Mouse (Mus musculus) heart, adult 2 months (tissue): ENCODE results near the gene Stxbp3. TPM values are rescaled to one million over a fixed set of nuclear protein-coding genes. Genes with fewer than 3 reads are reported as not detected.

Source experiments
- DNase-seq, 2 experiments: peaks; one replicate each; pipeline ENCODE4 v3.0.0; 2021
- H3K27ac ChIP-seq: fragments of 200-600 bp; 2 replicates; pipeline ENCODE4 v1.8.1; 2022
- H3K27me3 ChIP-seq: fragments of 200-500 bp; 2 replicates; pipeline ENCODE4 v1.6.1; 2012; ENCODE audit warnings: mild to moderate bottlenecking, low read length, inconsistent platforms, mixed read lengths; ENCODE audit not compliant: control insufficient read depth, insufficient read depth
- H3K36me3 ChIP-seq: fragments of 200-500 bp; 2 replicates; pipeline ENCODE4 v1.6.1; 2012; ENCODE audit warnings: low read length, inconsistent platforms; ENCODE audit not compliant: control insufficient read depth, insufficient read depth
- H3K4me1 ChIP-seq: fragments of 200-500 bp; 2 replicates; pipeline ENCODE4 v1.6.1; 2011; ENCODE audit warnings: low read length; ENCODE audit not compliant: control insufficient read depth, insufficient read depth
- H3K4me3 ChIP-seq: fragments of 200-600 bp; 2 replicates; pipeline ENCODE4 v1.8.1; 2022
- H3K79me2 ChIP-seq: fragments of 200-500 bp; replicated peaks from 2 replicates; pipeline ENCODE4 v1.6.1; 2012; ENCODE audit warnings: mild to moderate bottlenecking, inconsistent platforms, low read length, moderate library complexity, mixed read lengths; ENCODE audit not compliant: control insufficient read depth, insufficient read depth
- H3K9ac ChIP-seq: fragments of 200-500 bp; 2 replicates; pipeline ENCODE4 v1.6.1; 2012; ENCODE audit warnings: low read depth, mild to moderate bottlenecking, control low read depth, inconsistent platforms, low read length, mixed read lengths
- CTCF ChIP-seq: fragments of 200-600 bp; IDR thresholded peaks from 2 replicates; pipeline ENCODE4 v1.8.1; 2022; ENCODE audit warnings: antibody characterized with exemption, mild to moderate bottlenecking, moderate library complexity
- EP300 ChIP-seq: fragments of 200-500 bp; IDR thresholded peaks from 2 replicates; pipeline ENCODE4 v1.6.1; 2011; ENCODE audit warnings: low read depth, low read length, control low read depth; ENCODE audit not compliant: insufficient read depth
- POLR2A ChIP-seq: fragments of 200-500 bp; IDR thresholded peaks from 2 replicates; pipeline ENCODE4 v1.6.1; 2011; ENCODE audit warnings: mild to moderate bottlenecking, low read depth, low read length, control low read depth; ENCODE audit not compliant: insufficient read depth
- WGBS: fragments of 180-500 bp; shearing (Covaris S2); methylation state at CpG from one replicate; pipeline ENCODE4 v1.1.7; 2018; 5-methylcytosine and 5-hydroxymethylcytosine counted together
- intact Hi-C: fragments of 180-260 bp; cut with DNase I; formaldehyde crosslinking; loops from one replicate; pipeline ENCODE4 v1.15.1; 2025
- polyA plus RNA-seq: library from polyadenylated mRNA; depleted of rRNA; stranded (reverse); fragments of >200 nt; gene quantifications from 2 replicates; pipeline ENCODE4 v1.2.3, GENCODE M21; 2012; rRNA removed
- total RNA-seq, 2 experiments: library from RNA; stranded (reverse); gene quantifications; 2 replicates each; pipeline ENCODE4 v1.2.3; 2021

The Stxbp3 gene
- total and polyA plus RNA-seq, 3 experiments, result 7.0 to 27.3 (median 25.7) TPM

DNA sequence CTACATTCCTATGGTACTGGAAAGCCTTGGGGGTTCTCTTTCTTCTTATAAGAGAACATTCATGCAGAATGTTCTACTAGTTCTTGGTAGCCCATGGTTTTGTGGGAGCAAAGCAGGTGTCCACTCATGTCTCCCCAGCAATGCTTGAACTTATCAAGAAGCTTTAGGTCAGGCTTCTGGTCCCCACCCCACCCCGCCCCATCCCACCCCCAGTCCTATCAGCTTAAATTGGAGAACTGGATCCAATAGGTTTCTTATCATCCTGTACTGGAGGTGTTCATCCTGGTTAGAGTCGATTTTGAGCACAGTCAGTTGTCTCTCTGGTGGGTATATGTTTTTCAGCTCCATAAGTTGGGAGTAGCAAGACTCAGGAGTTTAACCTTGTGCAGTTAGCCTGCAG lies 84.8 kb downstream of the Stxbp3 start:
- Histone ChIP-seq H3K9ac (no peak overlapping the region), H3K27ac (no peak overlapping the region), H3K36me3 (no peaks in the 10 kb centered on the region), H3K27me3 (no peaks in the 10 kb centered on the region; the same call in 1 of the 2 replicates), H3K79me2 (no peaks in the 10 kb centered on the region), H3K4me1 (0 out of 2 replicates have a peak, but pooled peaks cover 1% of the 10 kb centered on the region), H3K4me3 (no peak overlapping the region)
- no peak for DNase-seq
- 80% methylated on average over 2 of the region's 2 CpGs for WGBS
- intact Hi-C loops, result no loop called here
- no peak for TF ChIP-seq POLR2A
- TF ChIP-seq CTCF, result no peak
- TF ChIP-seq EP300, result no peak

DNA sequence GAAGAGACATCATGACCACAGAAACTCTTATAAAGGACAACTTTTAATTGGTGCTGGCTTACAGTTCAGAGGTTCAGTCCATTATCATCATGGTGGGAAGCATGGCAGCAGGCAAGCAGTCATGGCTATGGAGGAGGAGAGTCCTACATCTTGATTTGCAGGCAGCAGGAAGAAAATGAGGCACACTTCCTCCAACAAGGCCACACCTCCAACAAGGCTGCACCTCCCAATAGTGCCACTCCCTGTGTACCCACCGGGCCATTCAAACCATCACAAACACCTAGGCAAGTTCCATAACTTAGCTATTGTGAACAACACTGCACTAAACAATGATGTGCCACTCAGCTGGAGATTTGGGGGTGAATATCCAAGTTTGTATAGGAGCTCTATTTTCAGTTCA lies 85.8 kb downstream of the Stxbp3 start:
- no peak for TF ChIP-seq POLR2A
- no peak for TF ChIP-seq EP300
- no peak for TF ChIP-seq CTCF
- intact Hi-C loops, result no loop called here
- H3K36me3 ChIP-seq, result no peaks in the 10 kb centered on the region
- no peak overlapping the region for H3K27ac ChIP-seq
- no peak overlapping the region for H3K9ac ChIP-seq
- WGBS, result 79% methylated on average over 1 of the region's 1 CpGs
- DNase-seq, result no peak
- H3K4me1 ChIP-seq, result no peaks in the 10 kb centered on the region
- H3K27me3 ChIP-seq, result peaks cover 2% of the 10 kb centered on the region; the same call in 1 of the 2 replicates
- H3K4me3 ChIP-seq, result no peak overlapping the region
- H3K79me2 ChIP-seq, result no peaks in the 10 kb centered on the region

DNA sequence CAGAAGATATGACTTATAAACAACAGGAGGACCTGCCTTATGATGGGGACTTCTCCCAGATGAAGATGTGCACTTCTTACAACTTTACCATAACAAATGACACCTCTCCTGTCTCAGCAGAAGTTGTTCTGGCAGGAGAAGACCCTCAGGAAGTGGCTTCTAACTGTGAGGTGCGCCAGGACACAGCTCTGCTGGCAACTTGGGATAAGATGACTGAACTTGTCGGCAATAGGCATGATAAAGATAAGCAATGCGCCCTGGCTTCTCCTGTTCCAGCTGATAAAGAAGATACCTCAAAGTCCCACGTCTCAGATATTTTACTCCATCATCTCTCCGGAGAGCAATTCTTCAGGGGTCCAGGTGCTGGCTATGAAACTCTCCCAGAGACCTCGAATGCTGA lies 88.6 kb downstream of the Stxbp3 start:
- Histone ChIP-seq H3K36me3 (no peaks in the 10 kb centered on the region), H3K4me1 (no peaks in the 10 kb centered on the region), H3K27me3 (0 out of 2 replicates have a peak, but pooled peaks cover 2% of the 10 kb centered on the region), H3K27ac (no peak overlapping the region), H3K79me2 (no peaks in the 10 kb centered on the region), H3K9ac (no peak overlapping the region), H3K4me3 (no peak overlapping the region)
- intact Hi-C loops, result no loop called here
- no peak for DNase-seq
- TF ChIP-seq CTCF, result no peak
- TF ChIP-seq EP300, result no peak
- no peak for TF ChIP-seq POLR2A
- 43% methylated on average over 6 of the region's 6 CpGs for WGBS

DNA sequence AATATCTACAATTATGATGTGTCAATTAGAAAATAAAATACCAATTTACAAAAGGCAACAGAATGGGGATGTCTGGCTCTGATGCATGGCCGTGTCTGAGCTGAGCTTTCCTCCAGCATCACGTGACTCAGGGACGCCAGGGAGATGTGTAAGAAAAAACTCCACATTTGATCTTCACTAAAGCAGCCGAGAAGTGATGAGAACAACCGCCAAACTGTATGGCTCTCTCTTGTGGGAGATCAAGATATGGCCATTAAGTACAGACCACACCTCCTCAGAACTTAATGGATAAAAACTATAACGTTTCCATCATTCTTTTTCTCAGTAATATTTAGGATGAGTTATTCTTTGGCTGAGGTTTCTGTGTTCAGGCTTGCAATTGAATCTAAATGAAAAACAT lies 89.3 kb downstream of the Stxbp3 start:
- TF ChIP-seq EP300 (no peak), CTCF (no peak), POLR2A (no peak)
- no peak for DNase-seq
- no peak overlapping the region for H3K4me3 ChIP-seq
- H3K4me1 ChIP-seq, result no peaks in the 10 kb centered on the region
- no peak overlapping the region for H3K27ac ChIP-seq
- intact Hi-C loops, result no loop called here
- WGBS, result 60% methylated on average over 6 of the region's 6 CpGs
- no peaks in the 10 kb centered on the region for H3K36me3 ChIP-seq
- no peak overlapping the region for H3K9ac ChIP-seq
- no peaks in the 10 kb centered on the region for H3K79me2 ChIP-seq
- 0 out of 2 replicates have a peak, but pooled peaks cover 2% of the 10 kb centered on the region for H3K27me3 ChIP-seq

- intact Hi-C loops, result no loop called here
- no peak overlapping the region for H3K27ac ChIP-seq
- no peaks in the 10 kb centered on the region for H3K79me2 ChIP-seq
- no peak for DNase-seq
- 84% methylated on average over 4 of the region's 4 CpGs for WGBS
- H3K27me3 ChIP-seq, result no peaks in the 10 kb centered on the region
- no peak for TF ChIP-seq EP300
- no peak for TF ChIP-seq POLR2A
- TF ChIP-seq CTCF, result no peak
- H3K36me3 ChIP-seq, result no peaks in the 10 kb centered on the region
- no peak overlapping the region for H3K4me3 ChIP-seq
- H3K9ac ChIP-seq, result no peak overlapping the region
- H3K4me1 ChIP-seq, result no peaks in the 10 kb centered on the region
Observed at GRCm38 (mm10) chr3:108744060-108744459, 96.3 kb downstream of the Stxbp3 start.

Other genes starting within 250 kb of the Stxbp3 start
- gene Wdr47, start 249.2 kb downstream of the Stxbp3 start, total RNA-seq, result 1 to 10 TPM; 8.2 to 9.2 TPM
- gene Wdr47, start 249.2 kb downstream of the Stxbp3 start, polyA plus RNA-seq, result 3.7 and 7.0 TPM in 2 replicates
- 10 to 100 TPM; 42.7 to 52.0 TPM for gene Clcc1, start 186.6 kb downstream of the Stxbp3 start, total RNA-seq
- gene Clcc1, start 186.6 kb downstream of the Stxbp3 start, polyA plus RNA-seq, result 34.0 and 45.2 TPM in 2 replicates
- under 1 TPM; 0.57 to 0.94 TPM for gene Gpsm2, start 118.2 kb downstream of the Stxbp3 start, total RNA-seq
- gene Gpsm2, start 118.2 kb downstream of the Stxbp3 start, polyA plus RNA-seq, result 0.82 and 0.91 TPM in 2 replicates
- gene Aknad1, start 100.9 kb downstream of the Stxbp3 start, total RNA-seq, result under 1 TPM in 1 of 2 experiments, not detected in 1; 0.05 TPM
- 0.04 and 0.06 TPM in 2 replicates for gene Aknad1, start 100.9 kb downstream of the Stxbp3 start, polyA plus RNA-seq
- under 1 TPM; 0.08 to 0.16 TPM for gene Fndc7, start 49.5 kb upstream of the Stxbp3 start, total RNA-seq
- 0.27 and 0.47 TPM in 2 replicates for gene Fndc7, start 49.5 kb upstream of the Stxbp3 start, polyA plus RNA-seq
- 10 to 100 TPM; 17.3 to 21.1 TPM for gene Prpf38b, start 71.2 kb upstream of the Stxbp3 start, total RNA-seq
- 13.6 and 17.8 TPM in 2 replicates for gene Prpf38b, start 71.2 kb upstream of the Stxbp3 start, polyA plus RNA-seq
- gene Henmt1, start 99.3 kb upstream of the Stxbp3 start, total RNA-seq, result not detected
- not detected in 2 replicates for gene Henmt1, start 99.3 kb upstream of the Stxbp3 start, polyA plus RNA-seq
- not detected for gene Gm9857, start 99.9 kb upstream of the Stxbp3 start, total RNA-seq
- gene Gm9857, start 99.9 kb upstream of the Stxbp3 start, polyA plus RNA-seq, result not detected in 2 replicates
- gene Fam102b, start 187.1 kb upstream of the Stxbp3 start, total RNA-seq, result 10 to 100 TPM; 11.2 to 12.7 TPM
- gene Fam102b, start 187.1 kb upstream of the Stxbp3 start, polyA plus RNA-seq, result 4.9 and 7.7 TPM in 2 replicates
- not detected for gene Slc25a54, start 239.9 kb upstream of the Stxbp3 start, total RNA-seq
- not detected in 2 replicates for gene Slc25a54, start 239.9 kb upstream of the Stxbp3 start, polyA plus RNA-seq